Mouse (Mus musculus): ENCODE results near the gene Mindy2.
"Not testable (repeated sequence)": the region's sequence is repeated elsewhere in the genome, so short reads cannot be mapped to it uniquely, and the experiment has no call there.

The Mindy2 gene

DNA sequence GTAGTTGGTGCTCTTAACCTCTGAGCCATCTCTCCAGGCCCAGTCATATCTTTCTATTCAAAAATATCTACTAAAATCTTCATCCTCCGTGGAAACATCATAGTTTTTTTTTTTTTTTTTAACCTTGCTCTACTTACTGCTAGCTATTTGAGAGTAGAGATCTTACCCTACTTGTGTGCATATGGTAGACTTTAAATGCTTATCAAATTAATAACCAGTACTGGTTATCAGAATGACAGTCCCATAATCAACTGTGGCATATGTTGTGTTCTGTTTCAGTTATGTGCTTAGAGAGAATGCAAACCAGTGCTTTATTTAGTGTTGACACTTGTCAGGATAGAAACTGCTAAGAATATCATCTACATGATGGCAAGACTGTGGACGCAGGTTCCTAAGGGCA lies 78.9 kb downstream of the Mindy2 start:
- no peak for DNase-seq

DNA sequence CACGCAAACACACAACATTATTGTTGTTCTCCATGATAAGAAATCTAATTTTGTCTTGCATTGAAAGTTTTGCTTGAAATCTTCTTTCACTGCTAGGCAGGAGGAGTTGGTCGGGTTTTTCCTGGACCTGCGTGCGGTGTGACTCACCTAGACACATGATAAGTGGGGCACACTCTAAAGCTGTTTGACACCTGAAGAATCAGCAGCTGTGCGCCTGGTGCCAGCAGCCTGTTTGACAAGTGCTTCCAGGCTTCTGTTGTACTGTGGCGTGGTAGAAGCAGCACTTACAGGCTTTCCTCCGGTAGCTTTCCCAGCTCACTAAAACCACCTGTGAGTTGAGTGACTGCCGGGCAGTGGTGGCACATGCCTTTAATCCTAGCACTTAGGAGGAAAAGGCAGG lies 86.6 kb downstream of the Mindy2 start:
- DNase-seq, result no peak

DNA sequence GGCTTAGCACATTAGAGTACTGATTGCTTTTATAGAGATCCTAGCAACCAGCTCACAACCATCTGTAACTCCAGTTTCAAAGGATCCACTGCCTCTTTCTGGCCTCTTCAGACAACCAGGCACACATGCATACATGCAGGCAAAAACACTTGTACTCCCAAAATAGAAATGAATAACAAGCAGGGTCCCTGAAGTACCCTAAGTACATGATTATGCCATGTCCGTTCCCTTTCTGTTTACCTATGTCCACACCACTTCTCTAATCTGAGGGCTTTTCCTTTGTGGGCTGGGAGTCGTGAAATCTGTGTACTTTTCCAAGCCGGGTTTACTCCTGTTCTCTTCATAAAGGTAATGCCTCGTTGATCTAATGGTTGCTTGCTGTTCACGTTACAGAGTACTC lies 89.3 kb downstream of the Mindy2 start:
- DNase-seq, result no peak

DNA sequence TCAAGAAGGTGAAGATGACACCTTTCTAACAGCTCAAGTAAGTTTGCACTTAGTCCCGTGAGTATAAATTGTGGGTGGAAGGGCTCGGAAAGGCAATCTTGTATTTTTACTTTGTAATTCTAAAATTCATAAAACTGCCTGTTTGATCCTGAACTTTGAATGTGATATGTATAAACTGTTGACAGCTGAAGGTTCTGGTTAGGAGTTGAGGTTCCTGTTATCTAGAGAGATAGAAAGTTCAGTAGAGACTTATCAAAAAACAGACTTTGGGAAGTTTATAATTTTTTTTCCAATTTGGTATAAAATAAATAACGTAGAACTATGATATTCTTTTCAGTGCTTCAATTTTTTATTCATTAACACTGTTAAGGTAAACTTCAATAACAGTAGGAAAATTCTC lies 94.1 kb downstream of the Mindy2 start:
- no peak for DNase-seq

DNA sequence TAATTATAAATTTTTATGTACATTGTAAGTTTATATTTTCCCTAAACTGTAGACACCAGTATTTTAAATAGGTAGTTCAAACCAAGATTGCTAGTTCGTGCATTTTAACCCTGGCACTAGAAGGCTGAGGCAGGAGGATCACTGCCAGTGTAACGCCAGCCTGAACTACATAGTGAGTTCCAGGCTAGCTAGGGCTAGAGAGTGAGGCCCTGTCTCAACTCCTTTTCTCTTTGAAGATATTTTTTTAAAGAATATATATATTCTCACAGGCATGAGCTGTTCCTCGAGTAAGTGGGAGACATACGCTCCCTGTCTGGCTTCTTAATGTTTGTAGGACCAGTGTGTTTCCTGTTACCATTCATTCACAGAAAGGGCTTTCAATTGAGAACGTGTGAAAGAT lies 100.2 kb downstream of the Mindy2 start:
- DNase-seq, result no peak

DNA sequence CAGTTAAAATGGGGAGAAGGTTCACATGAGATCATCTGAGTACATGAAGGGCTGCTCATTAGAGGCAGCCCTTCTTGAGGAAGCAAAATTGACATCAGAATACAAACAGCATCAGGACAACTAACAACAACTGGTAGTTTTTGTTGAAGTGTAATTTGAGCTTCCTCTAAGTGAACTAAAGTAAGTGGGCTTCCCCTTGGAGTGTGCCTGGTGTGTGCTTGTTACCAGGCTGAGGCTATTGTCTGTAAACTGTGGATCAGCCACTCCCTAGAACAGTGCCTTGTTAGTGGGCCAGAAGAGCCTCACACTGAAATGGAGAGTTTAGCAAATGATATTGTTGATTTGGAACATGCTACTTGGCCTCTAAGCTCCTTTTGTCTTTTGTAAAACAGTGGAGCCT lies 101.5 kb downstream of the Mindy2 start:
- DNase-seq, result no peak

DNA sequence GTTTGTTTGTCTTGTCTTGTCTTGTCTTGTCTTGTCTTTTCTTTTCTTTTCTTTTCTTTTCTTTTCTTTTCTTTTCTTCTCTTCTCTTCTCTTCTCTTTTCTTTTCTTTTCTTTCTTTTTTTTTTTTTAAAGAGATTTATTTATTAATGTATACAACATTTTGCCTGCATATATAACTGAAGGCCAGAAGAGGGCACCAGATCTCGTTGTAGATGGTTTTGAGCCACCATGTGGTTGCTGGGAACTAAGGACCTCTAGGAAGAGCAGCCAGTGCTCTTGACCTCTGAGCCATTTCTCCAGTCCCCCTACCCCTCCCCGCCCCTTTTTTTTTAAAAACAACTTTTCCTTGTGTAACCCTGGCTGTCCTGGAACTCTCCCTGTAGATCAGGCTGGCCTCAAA lies 104.7 kb downstream of the Mindy2 start:
- DNase-seq, result not testable (repeated sequence)

DNA sequence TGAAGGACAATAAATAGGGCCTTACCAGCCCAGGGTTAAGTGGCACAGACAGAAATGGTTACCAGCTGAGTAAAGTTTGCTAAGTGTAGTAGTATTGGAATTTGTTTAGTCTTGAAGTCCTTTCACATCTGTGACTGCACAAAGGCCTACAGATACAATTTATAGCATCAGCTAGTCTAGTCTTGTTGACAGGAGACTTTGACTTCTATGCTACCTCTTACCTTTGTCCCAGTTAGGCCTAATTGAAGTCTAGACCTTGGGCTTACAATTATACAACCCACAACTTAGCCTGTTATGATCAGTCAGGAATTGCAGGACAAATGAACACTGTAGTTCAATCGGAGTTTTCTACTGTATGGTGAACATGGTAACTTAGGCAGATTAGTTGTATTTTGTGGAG lies 105.5 kb downstream of the Mindy2 start:
- DNase-seq, result no peak
